Mouse (Mus musculus) liver, postnatal 0 days (tissue): Measurements from ENCODE around the gene Ptpn7.

Source experiments
- CTCF ChIP-seq: sonication (generic); IDR thresholded peaks from 2 replicates; pipeline ENCODE4 v1.5.1; 2016; ENCODE audit warnings: antibody characterized with exemption, low read depth
- EP300 ChIP-seq: IDR thresholded peaks from 2 replicates; pipeline ENCODE4 v1.6.1; 2016; ENCODE audit warnings: antibody characterized with exemption, low read depth, mild to moderate bottlenecking

- TF ChIP-seq CTCF (no peak), EP300 (no peak)
These were observed 30.2 kb downstream of the Ptpn7 start for GRCm38 (mm10) chr1:135162720-135163119.
